8 mouse cellular contexts compared by ENCODE assay signal in the genomic region with DNA sequence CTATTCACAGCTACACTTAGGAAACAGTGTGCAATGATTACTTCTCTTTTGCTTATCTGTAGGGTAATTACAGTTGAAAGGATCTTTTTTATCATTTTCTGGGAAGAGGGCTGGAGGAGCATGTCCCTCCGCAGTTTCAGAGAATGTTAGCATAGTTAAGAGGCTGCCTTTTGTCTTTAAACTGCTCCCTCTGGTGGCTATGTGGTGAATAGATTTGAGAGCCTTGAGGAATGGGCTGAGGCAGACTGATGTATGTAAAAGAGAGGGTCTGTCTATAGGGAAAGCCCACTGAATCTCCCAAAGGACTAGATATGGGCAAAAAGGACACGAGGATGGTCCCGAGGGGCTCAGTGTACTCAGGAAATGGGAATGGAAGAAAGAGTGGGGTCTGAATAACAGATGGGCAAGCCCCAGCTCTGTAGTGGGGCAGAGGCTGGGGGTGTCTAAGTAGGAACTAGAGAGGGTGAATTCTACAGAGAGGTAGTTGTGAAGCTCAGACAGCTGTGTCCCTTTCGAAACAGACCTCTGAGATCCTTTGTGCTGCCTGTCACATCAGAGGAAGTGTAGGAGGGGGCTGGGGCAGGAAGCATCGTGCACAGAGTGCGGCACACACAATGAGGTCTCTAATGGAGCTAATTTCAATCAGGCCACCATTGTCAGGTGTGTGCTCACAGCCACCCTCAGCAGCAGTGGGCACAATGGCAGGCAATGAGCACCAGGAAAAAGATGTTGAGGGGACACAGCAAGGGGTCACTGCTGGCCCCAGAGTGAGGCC.
DNase-seq lines count a peak whose midpoint lies in the region; ATAC-seq and TF ChIP-seq lines count a peak whose summit lies in the region.

No protein-coding gene starts in this region.

- intact Hi-C loops in heart, postnatal 25 days (cut with DNase I): loop anchor here (10.0 kb wide), 1 partner anchor 1721 kb away; no protein-coding TSS in a partner anchor
- intact Hi-C loops in left cerebral cortex, postnatal 4 days (cut with DNase I): loop anchor here (10.0 kb wide), 1 partner anchor 1321 kb away; no protein-coding TSS in a partner anchor

- H3K9ac ChIP-seq in ES-Bruce4 (ENCODE audit: low read depth, poor library complexity, severe bottlenecking): no peak overlapping the region
- no peak overlapping the region for H3K9ac ChIP-seq in embryonic facial prominence, embryonic 12.5 days
- no peak overlapping the region for H3K9ac ChIP-seq in hindbrain, embryonic 16.5 days (ENCODE audit: low read depth, low read length)
- H3K9ac ChIP-seq in midbrain, embryonic 16.5 days (ENCODE audit: low read depth, low read length): no peak overlapping the region

- H3K4me3 ChIP-seq in ES-Bruce4 (ENCODE audit: low read depth, low read length): no peak overlapping the region
- H3K4me3 ChIP-seq in embryonic facial prominence, embryonic 12.5 days: no peak overlapping the region
- H3K4me3 ChIP-seq in hindbrain, embryonic 16.5 days (ENCODE audit: low read length): no peak overlapping the region
- H3K4me3 ChIP-seq in midbrain, embryonic 16.5 days (ENCODE audit: low read depth, low read length): no peak overlapping the region

- no peaks in the 10 kb centered on the region for H3K36me3 ChIP-seq in ES-Bruce4 (ENCODE audit: control insufficient read depth, insufficient read depth, low read length, poor library complexity, severe bottlenecking)
- H3K36me3 ChIP-seq in embryonic facial prominence, embryonic 12.5 days: no peaks in the 10 kb centered on the region
- no peaks in the 10 kb centered on the region for H3K36me3 ChIP-seq in hindbrain, embryonic 16.5 days (ENCODE audit: control insufficient read depth, insufficient read depth, low read length)
- no peaks in the 10 kb centered on the region for H3K36me3 ChIP-seq in midbrain, embryonic 16.5 days (ENCODE audit: control insufficient read depth, insufficient read depth, low read length)

- no peaks in the 10 kb centered on the region for H3K9me3 ChIP-seq in ES-Bruce4 (replicated peaks; ENCODE audit: control insufficient read depth, insufficient read depth, low read length, poor library complexity, severe bottlenecking)
- no peaks in the 10 kb centered on the region for H3K9me3 ChIP-seq in embryonic facial prominence, embryonic 12.5 days
- H3K9me3 ChIP-seq in hindbrain, embryonic 16.5 days (ENCODE audit: control insufficient read depth, low read length): no peaks in the 10 kb centered on the region
- H3K9me3 ChIP-seq in midbrain, embryonic 16.5 days (replicated peaks; ENCODE audit: control insufficient read depth, low read length, poor library complexity, severe bottlenecking): no peaks in the 10 kb centered on the region

- TF ChIP-seq EP300 in ES-Bruce4 (IDR thresholded peaks at IDR 0.05; ENCODE audit: insufficient read depth, low read depth, low read length): no peak

- DNase-seq in heart, adult 8-10 months (ENCODE audit: low spot score): peak; percentile 46
- DNase-seq in heart, postnatal 25 days (ENCODE audit: low spot score): no peak
- peak; percentile 35 for DNase-seq in left cerebral cortex, postnatal 4 days
- DNase-seq in ovary, postnatal 36 days (ENCODE audit: low spot score): no peak

- peak; percentile 13 for TF ChIP-seq CTCF in ES-Bruce4 (IDR thresholded peaks at IDR 0.05; ENCODE audit: low read depth, low read length)

- TF ChIP-seq POLR2A in ES-Bruce4 (IDR thresholded peaks at IDR 0.05; ENCODE audit: insufficient read depth, low read length): no peak

- H3K4me2 ChIP-seq in embryonic facial prominence, embryonic 12.5 days (replicated peaks): no peak overlapping the region
- no peak overlapping the region for H3K4me2 ChIP-seq in hindbrain, embryonic 16.5 days (ENCODE audit: low read length)
- no peak overlapping the region for H3K4me2 ChIP-seq in midbrain, embryonic 16.5 days (ENCODE audit: low read length)

- H3K27ac ChIP-seq in ES-Bruce4 (ENCODE audit: insufficient read depth, low read length): no peak overlapping the region
- no peak overlapping the region for H3K27ac ChIP-seq in embryonic facial prominence, embryonic 12.5 days
- no peak overlapping the region for H3K27ac ChIP-seq in hindbrain, embryonic 16.5 days (ENCODE audit: low read depth, low read length)
- no peak overlapping the region for H3K27ac ChIP-seq in midbrain, embryonic 16.5 days (ENCODE audit: low read length)

- no peaks in the 10 kb centered on the region for H3K27me3 ChIP-seq in ES-Bruce4 (ENCODE audit: control insufficient read depth, insufficient read depth, low read length, poor library complexity, severe bottlenecking)
- no peaks in the 10 kb centered on the region for H3K27me3 ChIP-seq in embryonic facial prominence, embryonic 12.5 days
- no peaks in the 10 kb centered on the region for H3K27me3 ChIP-seq in hindbrain, embryonic 16.5 days (replicated peaks; ENCODE audit: control insufficient read depth, insufficient read depth, low read length)
- H3K27me3 ChIP-seq in midbrain, embryonic 16.5 days (ENCODE audit: control insufficient read depth, insufficient read depth, low read depth, low read length): no peaks in the 10 kb centered on the region

- WGBS in embryonic facial prominence, embryonic 12.5 days: 36% methylated on average over 6 of the region's 6 CpGs
- WGBS in hindbrain, embryonic 16.5 days: 31% methylated on average over 6 of the region's 6 CpGs
- 33% methylated on average over 6 of the region's 6 CpGs for WGBS in midbrain, embryonic 16.5 days

- no peaks in the 10 kb centered on the region for H3K4me1 ChIP-seq in ES-Bruce4 (ENCODE audit: control insufficient read depth, insufficient read depth, low read length)
- H3K4me1 ChIP-seq in embryonic facial prominence, embryonic 12.5 days: peaks cover 10% of the 10 kb centered on the region; the same call in 1 of the 2 replicates
- H3K4me1 ChIP-seq in hindbrain, embryonic 16.5 days (ENCODE audit: control insufficient read depth, insufficient read depth, low read depth, low read length): no peaks in the 10 kb centered on the region
- H3K4me1 ChIP-seq in midbrain, embryonic 16.5 days (ENCODE audit: control insufficient read depth, insufficient read depth, low read length): no peaks in the 10 kb centered on the region

- ATAC-seq in embryonic facial prominence, embryonic 12.5 days (ENCODE audit: insufficient number of reproducible peaks, insufficient read depth, low FRiP score, low TSS enrichment): peak; percentile 16; the same call in 1 of the 2 replicates
- ATAC-seq in hindbrain, embryonic 16.5 days: peak; percentile 78
- ATAC-seq in midbrain, embryonic 16.5 days: peak; percentile 69

Comparison
In these comparisons a context has a peak if more than half of its experiments do, and no peak if none do; other contexts are left out.
1. DNase-seq: peak in heart, adult 8-10 months (single experiment) and left cerebral cortex, postnatal 4 days (single experiment); none in heart, postnatal 25 days (single experiment) and ovary, postnatal 36 days (single experiment).
2. ATAC-seq: peak in every context shown above with its lines; median percentile 78 in hindbrain, embryonic 16.5 days; 69 in midbrain, embryonic 16.5 days; 16 in embryonic facial prominence, embryonic 12.5 days.